Mouse (Mus musculus) MEL-GATA-1-ER (cell line): ENCODE results near the gene Slc38a9.

Experiments used
- DNase-seq: peaks from one replicate; pipeline ENCODE4 v3.0.0-alpha.2; 2012; ENCODE audit warnings: low read depth; ENCODE audit errors: extremely low read depth

The Slc38a9 gene

DNA sequence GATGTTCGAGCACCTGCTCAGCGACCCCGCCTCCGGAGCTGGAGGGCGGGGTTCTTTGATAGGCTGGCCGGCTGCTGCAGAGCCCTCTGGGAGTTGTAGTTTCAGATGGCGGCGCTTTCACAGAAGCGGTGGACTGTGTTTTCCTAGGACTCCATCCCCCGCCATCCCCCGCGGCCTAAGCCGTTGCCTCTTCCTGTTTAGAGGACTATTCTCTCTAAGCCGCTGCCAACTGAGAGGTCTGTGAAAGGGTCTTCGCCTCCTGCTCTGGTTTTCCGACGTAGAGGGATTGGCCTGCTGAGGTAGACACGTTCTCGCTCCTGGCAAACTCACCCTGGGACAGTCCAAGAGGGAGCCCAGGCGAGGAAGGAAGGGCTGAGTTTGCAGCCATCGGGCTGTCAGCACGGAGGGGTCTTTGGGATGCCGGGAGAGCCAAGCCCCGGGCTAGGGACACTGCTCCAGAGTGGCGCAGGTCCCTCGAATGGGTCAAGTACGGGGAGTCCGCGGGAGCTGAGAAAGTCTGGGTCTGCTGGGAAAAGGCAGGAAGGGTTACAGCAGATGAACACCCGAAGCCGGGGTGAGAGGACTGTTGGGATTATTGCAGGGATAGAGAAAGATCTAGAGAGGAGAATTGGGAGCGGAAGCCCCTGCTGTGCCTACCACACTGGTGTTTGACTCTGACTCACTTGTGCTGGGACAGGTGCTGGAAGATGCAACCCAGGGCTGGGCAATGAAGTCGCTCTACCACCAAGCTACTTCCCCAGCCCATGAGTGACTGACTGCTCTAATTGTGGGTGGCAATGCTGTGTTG, at the start of gene Slc38a9:
Gene Slc38a9, plus strand, starts transcription at position 178 of the 808 bp plus-strand sequence.
- peak; percentile 89 for DNase-seq

DNA sequence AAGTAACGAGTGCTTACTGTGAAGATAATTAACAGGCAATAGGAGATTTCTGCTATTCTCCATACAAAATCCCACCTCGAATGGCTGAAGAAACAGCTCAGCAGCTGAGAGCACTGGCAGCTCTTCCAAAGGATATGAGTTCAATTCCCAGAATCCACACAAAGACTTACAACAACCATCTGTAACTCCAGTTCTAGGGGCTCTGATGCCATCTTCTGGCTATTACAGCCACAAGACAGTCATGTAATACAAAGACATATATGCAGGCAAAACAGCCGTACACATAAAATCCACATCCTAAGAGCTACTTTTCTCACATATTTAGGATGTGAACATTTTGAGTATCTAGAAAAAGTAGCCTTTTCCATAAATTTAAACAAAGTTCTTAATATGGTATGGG, 39.0 kb upstream of the Slc38a9 start:
- no peak for DNase-seq

DNA sequence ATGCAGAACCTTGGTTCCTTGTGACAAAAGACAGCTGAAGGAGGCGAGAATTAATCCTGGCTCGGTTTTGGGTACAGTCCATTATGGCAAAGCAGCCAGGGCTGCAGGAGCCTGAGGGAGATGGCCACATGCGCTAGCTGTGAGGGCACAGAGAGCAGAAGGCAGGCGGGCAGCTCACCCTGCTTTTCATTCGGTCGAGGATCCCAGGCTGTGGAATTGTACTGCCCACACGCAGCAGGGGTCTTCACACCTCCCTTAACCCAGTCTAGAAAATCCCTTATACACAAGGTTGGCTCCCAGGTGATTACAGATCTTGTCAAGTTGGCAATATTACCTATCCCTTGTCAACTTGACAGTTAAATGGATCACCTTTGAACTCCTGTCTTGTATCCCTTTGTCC, 36.9 kb upstream of the Slc38a9 start:
- no peak for DNase-seq

DNA sequence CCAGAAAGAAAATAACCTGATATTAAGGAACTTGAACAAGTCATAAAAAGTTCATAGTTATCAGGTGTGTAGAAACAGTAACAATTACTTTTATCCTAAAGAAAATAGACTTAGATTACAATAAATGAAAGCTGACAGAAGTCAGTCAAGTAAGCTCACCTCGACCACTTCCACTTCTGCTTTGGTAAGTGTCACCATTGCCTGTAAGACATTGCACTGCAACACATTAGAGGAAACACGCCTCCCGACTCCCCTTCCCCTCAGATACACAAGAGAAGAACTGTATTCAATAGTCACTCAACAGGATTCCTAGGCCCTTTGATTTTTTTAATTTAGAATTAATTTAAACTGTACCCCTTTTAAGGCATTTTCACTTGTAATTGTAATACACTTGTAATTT, 35.9 kb upstream of the Slc38a9 start:
- no peak for DNase-seq

DNA sequence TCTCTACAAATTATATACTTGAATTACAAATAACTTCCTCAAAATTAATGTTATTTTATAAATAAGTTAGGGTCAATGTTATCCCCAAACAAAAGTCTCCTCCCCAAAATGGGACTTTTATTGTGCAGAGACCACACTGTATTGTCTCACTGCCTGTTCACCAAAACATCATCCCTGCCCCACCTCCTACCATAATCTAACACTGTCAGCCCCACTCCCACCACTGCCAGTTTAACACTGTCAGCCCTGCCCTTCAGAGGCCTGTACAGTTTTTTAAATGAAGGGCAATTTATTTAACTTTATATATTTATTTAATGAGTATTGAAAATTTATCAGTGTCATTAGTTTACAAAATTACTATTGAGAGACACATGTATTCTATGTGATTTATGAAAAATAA, 35.0 kb upstream of the Slc38a9 start:
- DNase-seq = no peak

DNA sequence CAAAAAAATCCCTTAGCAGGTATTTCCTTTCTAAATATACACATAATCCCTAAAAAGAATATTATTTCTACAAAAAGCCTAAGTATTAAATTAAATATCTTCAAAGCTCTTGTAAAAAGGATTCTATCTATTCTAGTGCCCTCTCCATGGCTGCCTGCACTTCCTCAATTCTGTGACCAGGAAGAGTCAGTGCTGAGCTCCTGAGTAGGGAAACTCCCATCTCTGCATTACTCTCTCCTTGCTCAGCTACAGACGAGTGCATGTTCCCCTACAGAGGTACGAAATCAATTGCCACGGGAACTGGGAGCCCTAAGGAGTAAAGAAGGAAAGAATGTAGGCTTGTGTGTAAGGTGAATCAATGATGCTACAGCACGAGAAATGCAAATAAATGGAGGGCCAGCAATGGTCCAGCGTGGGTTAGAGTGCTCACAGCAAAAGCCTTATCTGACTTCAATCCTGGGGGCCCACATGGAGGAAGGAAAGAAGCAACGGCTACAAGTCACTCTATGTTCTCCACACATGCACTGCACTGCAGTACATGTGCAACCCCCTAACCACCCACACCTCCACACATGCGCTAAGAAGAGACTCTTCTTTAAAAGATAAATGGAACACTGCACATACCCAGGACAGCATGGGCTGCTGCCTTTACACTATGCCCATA, 25.2 kb upstream of the Slc38a9 start:
- peak; percentile 57 for DNase-seq

DNA sequence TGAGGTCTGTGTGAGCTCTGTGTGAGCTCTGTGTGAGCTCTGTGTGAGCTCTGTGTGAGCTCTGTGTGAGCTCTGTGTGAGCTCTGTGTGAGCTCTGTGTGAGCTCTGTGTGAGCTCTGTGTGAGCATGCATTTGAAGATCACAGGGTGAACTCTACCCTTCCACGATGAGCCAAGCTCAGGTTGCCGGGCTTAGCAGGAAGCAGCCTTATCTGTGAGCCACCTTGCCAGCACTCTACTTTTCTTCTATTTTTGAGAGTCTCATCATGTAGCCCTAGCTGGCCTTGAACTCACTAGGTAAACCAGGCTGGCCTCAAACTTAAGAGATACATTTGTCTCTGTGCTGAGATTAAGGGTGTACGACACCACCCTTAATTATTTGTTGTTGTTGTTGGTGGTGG, 24.1 kb upstream of the Slc38a9 start:
- DNase-seq = no peak

DNA sequence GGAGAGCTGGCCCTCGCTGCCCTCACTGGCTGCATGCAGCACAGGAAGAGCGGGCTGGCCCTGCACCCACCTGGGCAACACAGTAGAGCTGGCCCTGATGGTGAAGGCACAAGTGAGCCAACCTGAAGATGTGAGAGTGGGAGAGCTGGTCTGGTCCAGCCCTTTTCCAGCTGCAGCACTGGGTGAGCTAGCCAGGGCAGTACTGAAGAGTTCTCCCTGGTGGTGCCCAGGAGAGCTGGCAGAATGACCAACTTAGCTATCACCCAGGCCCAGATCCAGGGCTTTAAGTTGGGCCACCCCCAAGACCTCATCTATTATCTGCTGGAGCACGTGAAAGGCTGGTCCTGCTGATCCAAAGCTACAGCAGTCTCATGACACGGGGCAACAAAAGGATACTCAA, 21.4 kb upstream of the Slc38a9 start:
- no peak for DNase-seq

DNA sequence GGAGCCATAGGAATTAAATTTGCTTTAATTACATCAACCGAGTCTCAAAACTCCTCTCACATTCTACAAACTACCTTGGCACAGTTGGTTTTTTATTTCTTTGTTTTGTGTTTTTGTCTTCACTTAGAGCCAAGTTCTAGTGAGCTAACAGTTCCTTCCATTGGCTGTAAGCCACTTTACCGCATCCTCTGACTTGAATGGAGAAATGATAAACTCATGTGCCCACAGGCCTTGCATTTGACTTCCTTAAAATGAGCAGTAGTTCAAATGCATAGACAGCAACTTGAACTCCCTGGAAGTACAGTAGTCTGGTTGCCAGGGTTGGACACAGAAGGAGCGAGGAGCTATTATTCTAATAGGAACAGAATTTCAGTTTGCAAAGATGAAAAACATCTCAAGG, 17.7 kb upstream of the Slc38a9 start:
- peak; percentile 67 for DNase-seq

DNA sequence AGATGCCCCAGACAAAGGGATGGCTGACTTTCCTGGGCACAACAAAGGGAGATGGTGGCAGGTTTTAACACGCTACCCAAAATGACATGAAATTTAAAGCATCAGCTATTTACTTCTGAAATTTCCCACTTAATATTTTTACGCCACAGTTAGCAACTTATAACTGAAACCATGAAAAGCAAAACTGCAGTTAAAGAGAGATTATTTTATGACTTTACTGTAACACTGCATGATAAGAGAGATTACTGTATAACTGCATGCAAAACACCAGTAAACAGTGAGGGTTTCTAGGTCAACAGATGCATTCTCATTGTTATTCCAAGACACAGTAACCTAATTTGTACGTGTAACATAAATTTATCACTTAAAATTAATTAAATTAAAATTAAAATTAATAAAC, 15.6 kb upstream of the Slc38a9 start:
- no peak for DNase-seq

DNA sequence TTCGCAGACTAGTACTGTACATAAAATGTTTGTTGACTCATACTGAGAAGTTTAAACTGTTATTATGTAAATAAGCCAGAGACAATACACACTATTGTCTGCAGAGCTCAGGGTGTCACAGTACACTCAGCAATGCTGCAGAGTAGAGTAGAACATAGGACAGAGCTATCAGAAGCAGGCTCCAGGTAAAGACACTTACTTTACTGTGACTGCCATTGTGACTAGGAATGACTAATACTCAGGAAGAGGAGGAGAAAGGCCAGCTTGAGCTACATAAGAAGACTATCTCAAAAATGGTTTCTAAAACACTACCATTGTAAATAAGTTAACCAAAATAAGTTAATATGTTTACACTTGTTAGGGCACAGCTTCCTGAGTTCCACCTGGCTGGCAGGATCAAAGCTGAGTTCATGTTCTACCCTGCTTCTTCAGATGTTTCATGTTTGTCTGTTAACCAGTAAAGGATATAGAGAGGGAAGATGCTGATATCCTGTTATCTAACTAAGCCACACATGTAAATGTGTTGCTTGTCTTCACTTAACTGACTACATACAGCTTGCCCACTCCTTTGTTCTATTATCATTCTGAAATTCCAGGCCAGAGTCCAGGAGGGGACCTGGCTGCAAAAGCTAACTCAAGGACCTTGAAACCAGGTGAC, 14.9 kb upstream of the Slc38a9 start:
- DNase-seq = no peak

DNA sequence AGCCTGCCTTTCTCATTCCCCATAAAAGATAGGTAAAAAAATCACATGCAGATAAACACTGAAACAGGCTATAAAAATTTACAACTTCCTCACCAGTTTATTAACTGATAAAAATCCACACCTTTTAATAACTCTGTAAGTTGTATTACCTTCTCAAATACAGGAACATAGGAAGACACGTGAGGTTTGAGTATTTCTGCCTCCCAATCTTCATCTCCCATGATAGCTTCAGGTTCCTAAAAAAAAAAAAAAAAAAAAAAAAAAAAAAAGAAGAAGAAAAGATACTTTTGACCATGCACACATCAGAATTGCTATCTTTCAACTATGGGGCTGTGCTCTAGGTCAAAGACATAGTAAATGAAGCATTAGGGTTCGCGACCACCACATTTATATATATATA, 9.4 kb upstream of the Slc38a9 start:
- no peak for DNase-seq

DNA sequence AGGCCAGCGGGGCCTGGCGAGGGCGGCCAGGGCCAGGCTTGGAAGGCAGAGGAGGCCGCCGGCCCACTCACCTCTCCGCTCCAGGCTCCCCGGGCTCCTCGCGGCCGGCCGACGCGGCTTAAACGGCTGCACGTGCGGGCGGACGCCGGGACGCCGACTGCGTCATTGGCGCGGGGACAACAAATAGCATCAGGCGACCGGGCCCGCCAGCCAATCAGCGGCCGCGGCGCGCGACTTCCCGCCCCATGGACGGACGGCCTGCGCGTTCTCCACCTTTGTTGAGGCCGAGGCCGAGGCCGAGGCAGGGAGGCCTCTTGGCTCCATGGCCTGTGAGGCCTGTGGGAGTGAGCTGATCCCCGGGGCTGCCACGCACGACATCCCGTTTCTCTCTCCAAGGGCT, 8.3 kb upstream of the Slc38a9 start, which contains the start of gene Ddx4:
Gene Ddx4, minus strand, starts transcription at position 271 of the 400 bp plus-strand sequence.
- DNase-seq = no peak

DNA sequence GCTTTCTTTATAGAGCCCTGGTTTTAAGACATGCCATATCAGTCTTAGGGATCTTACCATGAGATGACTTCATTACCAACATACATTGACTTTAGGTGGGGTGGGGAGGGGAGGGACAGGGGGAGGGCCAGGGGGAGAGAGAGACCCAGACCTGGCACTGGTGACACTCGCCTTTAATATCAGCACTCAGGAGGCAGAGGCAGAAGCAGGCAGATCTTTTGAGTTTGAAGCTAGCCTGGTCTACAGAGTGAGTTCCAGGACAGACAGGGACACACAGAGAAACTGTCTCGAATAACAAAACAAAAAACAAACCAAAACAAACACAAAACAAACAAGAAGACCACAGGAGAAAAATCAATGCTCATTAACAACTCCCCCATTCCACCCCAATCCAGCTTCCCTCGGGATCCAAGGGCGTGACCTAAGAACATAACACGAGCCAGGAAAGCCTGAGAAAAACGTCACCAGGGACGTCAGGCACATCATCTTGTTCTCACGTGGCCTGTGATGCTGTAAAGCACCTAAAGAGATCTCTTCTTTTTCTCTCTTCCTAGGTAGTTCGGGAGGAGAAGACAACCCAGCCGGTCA, 471 bp upstream of the Slc38a9 start:
- peak; percentile 20 for DNase-seq

DNA sequence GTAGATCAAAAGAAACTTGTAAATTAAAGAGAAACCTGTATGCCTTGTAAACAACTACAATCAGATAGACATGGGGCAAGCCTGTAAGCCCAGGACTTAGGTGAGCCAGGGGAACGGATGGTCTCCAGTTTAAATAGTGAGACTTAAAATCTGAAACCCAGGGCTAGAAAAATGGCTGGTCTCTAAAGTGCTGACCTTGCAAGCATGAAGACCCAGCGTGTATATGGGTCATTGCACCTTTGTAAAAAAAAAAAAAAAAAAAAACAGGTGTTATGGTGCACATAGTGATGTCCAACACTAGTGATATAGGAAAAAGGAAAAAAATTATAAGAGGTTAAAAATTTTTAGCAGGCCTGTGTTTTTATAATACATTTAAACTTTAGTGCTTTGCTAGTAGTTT, 1.1 kb downstream of the Slc38a9 start:
- no peak for DNase-seq

DNA sequence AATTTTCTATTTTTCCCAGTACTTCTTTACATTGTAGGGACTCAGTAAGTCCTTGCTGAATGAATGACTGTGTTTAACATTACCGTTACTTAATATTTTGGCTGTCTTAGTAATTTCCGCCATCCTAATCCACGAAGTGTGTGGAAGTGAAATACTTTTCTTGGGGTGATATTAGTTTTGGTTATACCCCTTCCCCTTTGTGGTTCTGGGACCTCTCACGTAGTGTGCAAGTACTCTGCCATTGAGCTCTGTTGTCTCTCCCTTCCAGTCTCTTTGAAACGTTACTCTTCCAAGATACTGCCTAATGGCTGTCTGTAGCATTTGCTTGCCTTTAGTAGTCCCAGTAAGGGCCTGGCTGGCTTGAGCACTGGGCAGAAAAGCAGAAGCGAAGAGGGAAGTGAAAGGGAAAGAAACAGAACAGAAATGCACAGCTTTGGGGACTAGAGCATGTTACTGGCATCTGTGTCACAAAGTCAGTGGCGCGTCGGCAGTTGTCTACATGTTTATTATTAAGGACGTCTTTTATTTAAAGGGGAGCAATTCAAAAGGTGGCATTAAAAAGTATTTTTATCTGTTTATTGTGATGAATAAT, 6.0 kb downstream of the Slc38a9 start:
- DNase-seq = no peak

DNA sequence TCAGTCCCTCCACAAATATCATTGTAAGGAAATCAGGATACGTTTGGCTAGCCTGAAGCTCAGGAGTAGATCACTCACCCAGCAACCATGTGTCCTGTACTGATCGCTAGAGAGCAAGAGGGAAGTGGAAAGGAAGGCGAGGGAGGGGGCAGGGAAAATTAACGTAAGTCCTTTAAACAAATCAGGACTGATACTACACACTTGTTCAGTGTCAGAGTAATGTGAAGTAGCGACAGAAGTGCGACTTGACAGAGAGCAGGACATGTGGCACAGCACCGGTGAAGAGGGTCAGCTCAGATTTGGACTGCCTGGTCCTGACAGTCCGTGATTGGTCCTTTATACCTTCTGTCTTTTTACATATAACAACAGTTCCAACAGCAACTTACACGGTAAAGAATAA, 6.7 kb downstream of the Slc38a9 start:
- no peak for DNase-seq

DNA sequence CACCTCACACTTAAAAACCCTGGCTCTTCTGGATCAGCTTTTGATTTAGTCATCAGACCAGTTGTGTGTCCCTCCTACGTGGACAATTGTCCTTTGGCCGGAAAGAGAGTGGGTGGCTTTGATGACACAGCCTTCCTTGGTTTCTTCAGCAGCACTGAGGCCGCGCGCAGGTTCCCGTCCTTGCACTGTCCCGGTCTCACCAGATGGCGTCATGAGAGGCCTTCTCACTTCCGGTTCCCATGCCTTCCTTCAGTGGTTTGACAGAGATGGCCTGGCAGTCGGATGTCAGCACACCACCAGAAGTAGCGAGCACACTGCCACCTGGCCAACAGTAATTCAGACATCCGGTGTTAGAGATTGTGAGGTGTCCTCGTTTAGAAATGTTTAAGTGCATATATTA, 11.2 kb downstream of the Slc38a9 start:
- DNase-seq = no peak

DNA sequence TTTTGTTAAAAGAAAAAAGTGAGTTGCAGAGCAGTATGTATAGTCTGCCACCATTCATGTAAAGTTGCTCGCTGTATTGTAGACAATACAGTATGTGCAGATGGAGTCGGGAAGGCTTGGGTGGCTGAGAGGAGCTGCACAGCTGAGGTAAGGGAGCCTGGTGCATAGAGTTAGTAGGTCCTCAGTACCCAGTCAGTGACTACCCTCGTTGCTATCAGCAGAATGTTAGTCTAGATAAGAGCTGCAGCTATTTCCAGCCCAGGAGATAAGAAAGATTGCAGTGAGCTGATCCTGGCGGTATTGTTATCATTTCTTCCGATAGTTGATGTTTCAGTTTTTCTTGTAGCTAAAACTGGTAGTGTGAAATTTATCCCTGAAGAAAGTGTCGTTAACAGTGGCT, 12.2 kb downstream of the Slc38a9 start:
- DNase-seq = no peak

DNA sequence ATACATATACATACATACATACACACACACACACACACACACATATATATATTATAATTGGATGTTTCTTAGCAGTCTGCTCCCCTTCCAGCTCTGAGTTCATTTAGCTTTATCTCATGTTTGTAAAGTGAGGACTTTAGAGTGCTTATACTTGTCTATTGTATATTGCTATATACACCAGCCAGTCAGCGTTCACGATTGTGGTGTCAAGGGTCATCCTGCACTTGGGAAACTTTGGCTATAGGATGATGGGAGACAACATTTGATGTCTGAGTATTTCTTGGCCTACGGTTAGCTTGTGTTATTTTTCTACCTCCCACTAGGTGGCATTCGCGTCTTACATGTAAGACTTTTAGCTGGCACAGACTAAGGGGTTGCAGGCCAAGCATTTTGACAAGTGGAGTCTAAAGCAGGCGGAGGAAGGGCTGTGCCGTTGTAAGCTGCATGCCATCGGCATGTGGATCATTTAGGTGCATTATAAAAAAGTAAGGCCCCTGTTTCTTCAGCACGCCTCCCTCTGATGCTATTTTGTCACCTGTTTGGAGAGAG, 13.4 kb downstream of the Slc38a9 start:
- DNase-seq = peak; percentile 49

DNA sequence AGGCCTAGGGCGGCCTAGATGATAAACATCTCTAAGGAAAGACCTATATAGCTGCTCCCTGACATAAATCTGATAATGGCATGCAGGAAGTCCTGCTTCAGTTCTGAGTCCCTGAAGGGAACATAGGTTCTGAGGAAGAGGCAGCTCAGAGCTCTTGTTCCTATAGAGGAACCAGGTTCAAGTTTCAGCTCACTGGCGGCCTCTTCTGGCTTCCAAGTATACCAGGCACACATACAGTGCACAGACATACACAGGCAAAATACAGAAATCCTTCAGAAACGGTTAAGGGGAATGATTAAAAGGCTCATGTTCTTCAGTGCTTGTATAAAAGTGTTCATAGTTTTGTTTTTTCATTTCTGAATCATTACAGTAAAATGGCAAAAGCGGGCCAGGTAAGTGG, 17.6 kb downstream of the Slc38a9 start:
- DNase-seq = peak; percentile 29
